Mouse (Mus musculus) heart, embryonic 13.5 days (tissue): ENCODE measurements around the gene Nek6. TPM values are rescaled to one million over a fixed set of nuclear protein-coding genes. Genes with fewer than 3 reads are reported as not detected.

Experiments
- ATAC-seq: fragments of 200-750 bp; cut with Nextera tagmentation; 2 replicates; pipeline ENCODE4 v1.8.0; 2017; ENCODE audit warnings: moderate TSS enrichment; ENCODE audit not compliant: insufficient number of reproducible peaks, low FRiP score, low TSS enrichment; ENCODE audit errors: extremely low read depth
- H3K27ac ChIP-seq: fragments of 300-500 bp; sonication (generic); replicated peaks from 2 replicates; pipeline ENCODE4 v1.5.1; 2015; ENCODE audit warnings: moderate library complexity, mild to moderate bottlenecking, inconsistent platforms
- H3K27me3 ChIP-seq: fragments of 300-500 bp; sonication (generic); replicated peaks from 2 replicates; pipeline ENCODE4 v1.6.1; 2015; ENCODE audit warnings: mild to moderate bottlenecking, inconsistent platforms
- H3K36me3 ChIP-seq: fragments of 300-500 bp; sonication (generic); 2 replicates; pipeline ENCODE4 v1.6.1; 2015; ENCODE audit warnings: mild to moderate bottlenecking, inconsistent platforms
- H3K4me1 ChIP-seq: fragments of 300-500 bp; sonication (generic); 2 replicates; pipeline ENCODE4 v1.6.1; 2015; ENCODE audit warnings: inconsistent platforms
- H3K4me2 ChIP-seq: fragments of 300-500 bp; sonication (generic); 2 replicates; pipeline ENCODE4 v1.6.1; 2015; ENCODE audit warnings: inconsistent platforms, mild to moderate bottlenecking, moderate library complexity
- H3K4me3 ChIP-seq: fragments of 300-500 bp; sonication (generic); 2 replicates; pipeline ENCODE4 v1.5.1; 2015; ENCODE audit warnings: moderate library complexity, mild to moderate bottlenecking, inconsistent platforms
- H3K9ac ChIP-seq: fragments of 300-500 bp; sonication (generic); 2 replicates; pipeline ENCODE4 v1.6.1; 2015; ENCODE audit warnings: inconsistent platforms, mild to moderate bottlenecking, moderate library complexity
- H3K9me3 ChIP-seq: fragments of 300-500 bp; sonication (generic); 2 replicates; pipeline ENCODE4 v1.6.1; 2016; ENCODE audit warnings: inconsistent platforms
- WGBS: fragments of 180-500 bp; shearing (Covaris S2); methylation state at CpG from one replicate; pipeline ENCODE4 v1.1.7; 2015; ENCODE audit warnings: mixed read lengths; 5-methylcytosine and 5-hydroxymethylcytosine counted together
- polyA plus RNA-seq: library from polyadenylated mRNA; unstranded; fragments of >200 nt; fragmentation: Nextera tagmentation; extraction: Ambion mirVana; gene quantifications from 2 replicates; pipeline ENCODE4 v1.2.1, GENCODE M21; 2015

Nek6 gene
- polyA plus RNA-seq, 1 experiment from 2014 or later: 74.5 TPM

- WGBS: 55% methylated on average over 2 of the region's 2 CpGs
- H3K27ac ChIP-seq: peak overlapping the region; percentile 51
Observed at GRCm38 (mm10) chr2:38522354-38522753, 10.9 kb downstream of the Nek6 start.

GRCm38 (mm10) chr2:38523781-38524445 is 12.5 kb downstream of the Nek6 start:
- ATAC-seq: no peak
- peaks cover 10% of the 10 kb centered on the region; the same call in 1 of the 2 replicates for H3K36me3 ChIP-seq
- 75% methylated on average over 10 of the region's 10 CpGs for WGBS
- H3K27ac ChIP-seq: no peak overlapping the region
- no peak overlapping the region for H3K9ac ChIP-seq
- H3K9me3 ChIP-seq: no peaks in the 10 kb centered on the region
- no peak overlapping the region for H3K4me3 ChIP-seq
- H3K4me1 ChIP-seq: peaks cover 63% of the 10 kb centered on the region
- H3K4me2 ChIP-seq: no peak overlapping the region
- no peaks in the 10 kb centered on the region for H3K27me3 ChIP-seq

More at GRCm38 (mm10) chr2:38522354-38522753, 10.9 kb downstream of the Nek6 start:
- 0 out of 2 replicates have a peak, but pooled peaks have one; percentile 21 for ATAC-seq
- no peak overlapping the region for H3K4me2 ChIP-seq
- H3K27me3 ChIP-seq: no peaks in the 10 kb centered on the region
- H3K4me3 ChIP-seq: no peak overlapping the region
- peaks cover 58% of the 10 kb centered on the region for H3K4me1 ChIP-seq
- no peaks in the 10 kb centered on the region for H3K9me3 ChIP-seq
- peaks cover 14% of the 10 kb centered on the region; the same call in 1 of the 2 replicates for H3K36me3 ChIP-seq
- H3K9ac ChIP-seq: no peak overlapping the region

GRCm38 (mm10) chr2:38525034-38525433 is 13.6 kb downstream of the Nek6 start:
- peaks cover 64% of the 10 kb centered on the region for H3K4me1 ChIP-seq
- H3K36me3 ChIP-seq: peaks cover 10% of the 10 kb centered on the region; the same call in 1 of the 2 replicates
- H3K4me3 ChIP-seq: no peak overlapping the region
- WGBS: 83% methylated on average over 3 of the region's 3 CpGs
- no peak overlapping the region for H3K27ac ChIP-seq
- no peaks in the 10 kb centered on the region for H3K9me3 ChIP-seq
- no peaks in the 10 kb centered on the region for H3K27me3 ChIP-seq
- ATAC-seq: no peak
- H3K9ac ChIP-seq: no peak overlapping the region
- no peak overlapping the region for H3K4me2 ChIP-seq

- no peak overlapping the region for H3K4me2 ChIP-seq
Observed at GRCm38 (mm10) chr2:38529582-38530152, 18.2 kb downstream of the Nek6 start.

GRCm38 (mm10) chr2:38530955-38531381 is 19.5 kb downstream of the Nek6 start:
- Histone ChIP-seq H3K4me3 (no peak overlapping the region), H3K27me3 (no peaks in the 10 kb centered on the region), H3K27ac (peak overlapping the region; percentile 91), H3K9ac (no peak overlapping the region; the same call in 1 of the 2 replicates), H3K4me2 (peak overlapping the region; percentile 43), H3K36me3 (0 out of 2 replicates have a peak, but pooled peaks cover 4% of the 10 kb centered on the region), H3K4me1 (peaks cover 82% of the 10 kb centered on the region), H3K9me3 (no peaks in the 10 kb centered on the region)
- peak; percentile 60 for ATAC-seq
- 7% methylated on average over 6 of the region's 6 CpGs for WGBS

More at GRCm38 (mm10) chr2:38529582-38530152, 18.2 kb downstream of the Nek6 start:
- Histone ChIP-seq H3K27me3 (no peaks in the 10 kb centered on the region), H3K4me3 (no peak overlapping the region), H3K36me3 (peaks cover 10% of the 10 kb centered on the region; the same call in 1 of the 2 replicates), H3K9me3 (no peaks in the 10 kb centered on the region), H3K27ac (peak overlapping the region; percentile 91), H3K4me1 (peaks cover 69% of the 10 kb centered on the region), H3K9ac (0 out of 2 replicates have a peak overlapping the region, but pooled peaks have one; percentile 12)
- 51% methylated on average over 14 of the region's 14 CpGs for whole genome bisulfite sequencing
- no peak for ATAC-seq

GRCm38 (mm10) chr2:38533322-38533721 is 21.9 kb downstream of the Nek6 start:
- peak overlapping the region; percentile 56 for H3K9ac ChIP-seq
- H3K4me3 ChIP-seq: peak overlapping the region; percentile 10; the same call in 1 of the 2 replicates
- 19% methylated on average over 6 of the region's 6 CpGs for WGBS
- no peaks in the 10 kb centered on the region for H3K36me3 ChIP-seq
- peak; percentile 7; the same call in 1 of the 2 replicates for ATAC-seq
- no peaks in the 10 kb centered on the region for H3K9me3 ChIP-seq
- H3K27me3 ChIP-seq: no peaks in the 10 kb centered on the region
- H3K4me1 ChIP-seq: peaks cover 99% of the 10 kb centered on the region
- peak overlapping the region; percentile 91 for H3K27ac ChIP-seq
- peak overlapping the region; percentile 54 for H3K4me2 ChIP-seq

- 34% methylated on average over 6 of the region's 6 CpGs for WGBS
- peak overlapping the region; percentile 10; the same call in 1 of the 2 replicates for H3K4me3 ChIP-seq
Observed at GRCm38 (mm10) chr2:38533767-38534166, 22.3 kb downstream of the Nek6 start.

GRCm38 (mm10) chr2:38534241-38534940 is 22.9 kb downstream of the Nek6 start:
- no peak for ATAC-seq
- Histone ChIP-seq H3K9ac (peak overlapping the region; percentile 56; the same call in 1 of the 2 replicates), H3K36me3 (no peaks in the 10 kb centered on the region), H3K27me3 (no peaks in the 10 kb centered on the region), H3K4me2 (peak overlapping the region; percentile 54; the same call in 1 of the 2 replicates), H3K27ac (peak overlapping the region; percentile 91), H3K9me3 (no peaks in the 10 kb centered on the region), H3K4me3 (no peak overlapping the region), H3K4me1 (peaks cover 91% of the 10 kb centered on the region)
- 80% methylated on average over 5 of the region's 5 CpGs for WGBS

More at GRCm38 (mm10) chr2:38533767-38534166, 22.3 kb downstream of the Nek6 start:
- Histone ChIP-seq H3K9me3 (no peaks in the 10 kb centered on the region), H3K27me3 (no peaks in the 10 kb centered on the region), H3K9ac (peak overlapping the region; percentile 56; the same call in 1 of the 2 replicates), H3K4me2 (peak overlapping the region; percentile 54), H3K36me3 (no peaks in the 10 kb centered on the region), H3K27ac (peak overlapping the region; percentile 91), H3K4me1 (peaks cover 98% of the 10 kb centered on the region)
- no peak for ATAC-seq

GRCm38 (mm10) chr2:38535051-38535450 is 23.6 kb downstream of the Nek6 start:
- no peaks in the 10 kb centered on the region for H3K27me3 ChIP-seq
- H3K4me2 ChIP-seq: no peak overlapping the region
- 77% methylated on average over 8 of the region's 8 CpGs for WGBS
- no peak for ATAC-seq
- no peaks in the 10 kb centered on the region for H3K36me3 ChIP-seq
- peak overlapping the region; percentile 37 for H3K9ac ChIP-seq
- H3K4me1 ChIP-seq: peaks cover 91% of the 10 kb centered on the region
- no peak overlapping the region for H3K4me3 ChIP-seq
- H3K27ac ChIP-seq: peak overlapping the region; percentile 70
- H3K9me3 ChIP-seq: no peaks in the 10 kb centered on the region

- H3K36me3 ChIP-seq: no peaks in the 10 kb centered on the region
- H3K4me2 ChIP-seq: peak overlapping the region; percentile 21
- peak overlapping the region; percentile 37 for H3K9ac ChIP-seq
- 56% methylated on average over 14 of the region's 14 CpGs for WGBS
- H3K27me3 ChIP-seq: no peaks in the 10 kb centered on the region
- no peaks in the 10 kb centered on the region for H3K9me3 ChIP-seq
- H3K27ac ChIP-seq: peak overlapping the region; percentile 70
- no peak overlapping the region for H3K4me3 ChIP-seq
- no peak for ATAC-seq
- peaks cover 91% of the 10 kb centered on the region for H3K4me1 ChIP-seq
Observed at GRCm38 (mm10) chr2:38535521-38536220, 24.2 kb downstream of the Nek6 start.
